Mouse (Mus musculus): ENCODE measurements at regions not wholly inside any gene's neighbourhood (a gene's known extent, or its start where the extent isn't known, plus 50 kb on each side); places are given as distances from the start of the nearest gene placed in this dataset.
"Not testable (repeated sequence)": the region's sequence is repeated elsewhere in the genome, so short reads cannot be mapped to it uniquely, and the experiment has no call there.

DNA sequence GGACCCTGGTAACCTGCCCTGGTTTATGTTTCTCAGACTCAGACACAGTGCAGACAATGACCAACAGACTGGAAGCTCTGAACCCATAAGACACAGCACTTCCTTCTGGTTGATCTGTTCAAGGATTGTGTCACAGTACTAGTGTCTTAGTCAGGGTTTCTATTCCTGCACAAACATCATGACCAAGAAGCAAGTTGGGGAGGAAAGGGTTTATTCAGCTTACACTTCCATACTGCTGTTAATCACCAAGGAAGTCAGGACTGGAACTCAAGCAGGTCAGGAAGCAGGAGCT lies 65.8 kb upstream of the Tbl1xr1 start:
- DNase-seq: not testable (repeated sequence)

DNA sequence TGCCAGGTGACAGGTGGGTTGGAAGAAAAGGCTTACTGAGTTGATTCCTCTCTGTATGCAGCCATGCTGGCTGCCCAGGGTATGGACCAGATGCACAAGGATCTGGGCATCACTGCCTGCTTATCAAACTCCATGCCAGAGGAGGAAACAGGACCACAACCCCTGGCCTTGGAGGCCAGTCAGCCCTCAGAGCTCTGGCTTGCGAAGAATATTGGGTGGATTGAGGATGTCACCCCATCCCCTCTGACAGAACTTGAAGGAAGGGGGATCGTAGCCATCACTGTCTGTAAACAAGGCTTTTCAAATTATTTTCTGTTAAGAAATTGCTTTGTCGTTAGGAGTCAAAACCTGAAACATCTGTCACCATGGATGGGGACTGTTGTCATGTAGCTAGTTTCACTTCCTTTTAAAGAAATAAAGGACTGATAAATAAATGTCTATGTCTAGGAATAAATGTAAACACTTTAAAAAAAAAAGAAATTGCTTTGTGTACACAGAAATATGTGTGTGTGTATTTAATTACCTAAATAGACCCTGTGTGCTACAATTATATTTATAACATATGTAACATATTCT lies 55.0 kb upstream of the Tbl1xr1 start:
- DNase-seq: no peak

DNA sequence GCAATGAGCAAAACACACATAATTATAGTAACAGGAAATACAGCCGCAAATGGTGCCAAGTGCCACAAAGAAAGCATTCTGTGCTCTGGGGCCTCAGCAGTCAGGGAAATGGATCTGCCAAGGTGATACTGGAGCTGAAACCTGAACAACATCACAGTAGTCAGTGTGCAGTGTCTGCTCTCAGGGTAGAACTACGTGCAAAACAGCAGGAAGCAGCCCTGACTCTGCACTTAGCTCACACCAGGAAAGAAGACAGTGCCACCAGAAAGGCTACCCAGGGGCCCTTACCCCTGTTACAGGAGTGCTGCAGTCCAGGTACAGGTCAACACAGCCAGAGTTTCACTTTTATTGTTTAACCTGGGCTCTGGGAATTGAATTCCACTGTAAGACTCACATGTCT lies 54.0 kb upstream of the Tbl1xr1 start:
- DNase-seq: peak in 1 of 2 experiments; percentile 9

DNA sequence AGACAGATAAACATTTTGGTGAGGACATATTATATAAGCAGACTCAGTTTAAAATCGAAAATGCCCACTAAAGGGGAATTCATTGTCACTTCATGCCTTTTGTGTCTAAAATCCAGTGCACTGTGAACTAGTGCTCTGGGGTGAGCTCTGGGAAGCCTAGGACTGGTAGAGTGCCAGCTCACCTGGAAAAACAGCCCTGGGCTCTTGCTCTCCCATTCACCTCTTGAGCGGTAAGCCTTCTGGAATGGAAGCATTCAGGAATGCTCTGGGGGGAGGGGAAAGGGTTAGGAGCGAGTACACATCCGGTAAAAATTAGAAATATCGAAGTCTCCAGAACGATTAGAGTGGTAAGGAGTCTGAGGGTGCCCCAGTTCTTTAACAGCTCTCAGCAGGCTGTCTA lies 53.4 kb upstream of the Tbl1xr1 start:
- peak; percentile 74 to 89 for DNase-seq

DNA sequence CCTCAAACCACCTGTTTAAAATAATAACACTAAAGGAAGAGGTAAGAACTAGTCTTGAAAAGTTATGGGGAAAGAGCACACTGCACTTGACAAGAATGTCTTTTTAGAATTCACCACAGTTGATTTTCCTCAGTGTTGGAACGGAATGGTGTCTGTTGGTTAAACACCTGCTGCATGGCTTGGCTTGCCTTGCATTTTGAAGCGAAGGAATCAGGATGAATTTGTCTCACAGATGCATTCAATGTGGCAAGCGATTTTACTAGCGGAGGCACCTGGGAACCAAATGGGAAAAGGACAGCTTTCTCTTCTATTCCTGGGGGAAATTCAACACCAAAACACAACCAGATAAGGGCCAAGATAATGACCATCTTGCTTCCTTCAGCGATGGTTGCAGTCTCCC lies 52.9 kb upstream of the Tbl1xr1 start:
- no peak for DNase-seq

DNA sequence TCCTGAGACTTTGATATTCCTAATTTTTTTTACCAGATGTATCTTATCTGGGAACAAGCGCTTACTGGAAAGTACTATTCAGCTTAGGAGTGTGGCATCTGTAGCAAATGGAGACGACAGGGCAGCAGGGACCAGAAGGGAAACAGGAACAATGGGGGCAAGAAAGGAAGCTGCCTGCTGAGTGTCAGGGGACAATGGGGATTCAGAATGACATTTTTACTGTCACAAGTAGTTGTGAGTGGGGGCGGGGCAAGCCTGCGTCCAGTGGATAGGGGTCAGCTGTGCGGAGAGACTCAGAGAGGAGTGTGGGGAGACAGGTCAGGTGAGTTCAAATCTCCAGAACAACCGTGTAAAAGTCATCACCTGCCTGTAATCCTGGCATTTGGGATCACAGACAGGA lies 52.3 kb upstream of the Tbl1xr1 start:
- peak; percentile 15 to 41 for DNase-seq

DNA sequence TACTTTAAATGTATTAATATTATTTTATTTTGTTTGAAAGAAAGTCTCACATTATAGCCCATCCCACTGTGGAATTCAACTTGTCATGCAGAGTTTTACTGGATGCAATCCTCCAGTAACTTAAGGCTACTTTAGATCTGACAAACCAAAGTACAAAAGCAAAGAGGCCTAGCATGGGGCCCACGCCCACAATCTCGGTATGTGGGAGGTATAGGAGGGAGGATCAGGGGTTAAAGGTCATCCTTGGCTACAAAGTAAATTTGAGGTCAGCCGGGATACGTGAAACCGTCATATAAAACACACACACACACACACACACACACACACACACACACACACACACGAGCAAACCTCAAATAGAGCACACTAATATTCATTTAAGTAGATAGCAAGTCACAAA lies 51.3 kb upstream of the Tbl1xr1 start:
- no peak for DNase-seq

DNA sequence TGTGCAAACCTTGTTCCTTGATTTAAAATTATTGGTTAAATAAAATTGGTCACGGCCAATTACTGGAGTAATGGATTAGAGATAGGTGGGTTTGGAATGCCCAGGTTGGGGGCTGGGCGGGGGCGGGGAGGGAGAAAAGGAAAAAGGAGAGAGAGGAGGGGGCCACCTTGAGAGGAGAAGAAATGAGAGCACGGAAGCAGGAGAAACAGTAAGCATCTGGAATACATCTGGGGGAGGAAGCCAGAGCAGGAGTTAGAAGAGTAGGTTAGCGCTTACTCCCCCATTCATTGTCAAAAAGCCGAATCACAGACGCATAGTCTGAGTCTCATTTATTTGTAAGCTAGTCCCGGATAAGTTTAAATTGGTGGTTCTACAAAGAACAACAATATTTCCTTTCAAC lies 50.8 kb upstream of the Tbl1xr1 start:
- DNase-seq: no peak

Measured in kidney, postnatal 25 days (tissue).